ENCODE assay signal across 8 mouse cellular contexts in genomic region chr9:9238438-9239391, GRCm38 (mm10). TPM values are rescaled to one million over a fixed set of nuclear protein-coding genes. Genes with fewer than 3 reads are reported as not detected.
DNase-seq lines count a peak whose midpoint lies in the region; ATAC-seq and TF ChIP-seq lines count a peak whose summit lies in the region.

Gene Arhgap42 (minus strand): TSS chr9:9239101.

- WGBS in lung, adult 2 months: under 1% methylated on average over 77 of the region's 78 CpGs

- TF ChIP-seq POLR2A in lung, adult 2 months (IDR thresholded peaks at IDR 0.05; ENCODE audit: borderline replicate concordance, extremely low read depth, low read depth, low read length): peak; percentile 11; the same call in 1 of the 2 replicates

- peak; percentile 35; the same call in 1 of the 2 replicates for TF ChIP-seq CTCF in lung, adult 2 months (IDR thresholded peaks at IDR 0.05; ENCODE audit: insufficient read depth, low read length)

- H3K4me1 ChIP-seq in lung, adult 2 months (ENCODE audit: control insufficient read depth, insufficient read depth, low read length): no peaks in the 10 kb centered on the region; the same call in 1 of the 2 replicates

- DNase-seq in WW6 (ENCODE audit: low read depth, low spot score): peak; percentile 60
- DNase-seq in cerebellum, postnatal 10 days: peak; percentile 64 to 72
- DNase-seq in frontal cortex, postnatal 10 days (ENCODE audit: low spot score in 2 of 2): peak; percentile 20 to 53
- peak; percentile 13 to 20 for DNase-seq in layer of hippocampus, adult 8-10 months (ENCODE audit: low spot score in 2 of 2)
- DNase-seq in lung, adult 2 months: peak; percentile 42
- peak; percentile 77 for DNase-seq in ovary, postnatal 36 days (ENCODE audit: low spot score)
- DNase-seq in urinary bladder, postnatal 25 days (ENCODE audit: low spot score): peak; percentile 52

- ATAC-seq in hematopoietic stem cell, adult 5-6 weeks (replicated peaks in 1 of 2; ENCODE audit: insufficient read depth in 1 of 2, low FRiP score in 2 of 2, low TSS enrichment in 1 of 2, low read depth in 1 of 2, poor library complexity in 2 of 2, severe bottlenecking in 2 of 2): peak; percentile 76 to 78

- peak within 1 kb of the TSS; percentile 80 for H3K4me3 ChIP-seq in lung, adult 2 months (replicated peaks; ENCODE audit: extremely low read depth, low read depth, low read length)

RNA-seq across cellular contexts. Expression of gene Arhgap42, which starts in this region (rescaled TPM):
- total RNA-seq in hematopoietic stem cell, adult 5-6 weeks (2017): 0.06 and 0.10 TPM in 2 replicates
- total RNA-seq in layer of hippocampus, adult 8-10 months (2022): 10 to 100 TPM in 1 of 4 experiments, 1 to 10 TPM in 3; 7.4 to 10.3 (median 8.2) TPM
- 9.3 and 22.3 TPM in 2 replicates for polyA plus RNA-seq in lung, adult 2 months (2012; rRNA removed)

Comparison
In these comparisons a context has a peak if more than half of its experiments do, and no peak if none do; other contexts are left out.
1. Peak in every context shown above with its lines: DNase-seq, ATAC-seq and H3K4me3 ChIP-seq.
2. Peak in ATAC-seq in hematopoietic stem cell, adult 5-6 weeks; RNA of the gene not detected or under 1 TPM.
3. DNase-seq: peak in every context shown above with its lines; median percentile 77 in ovary, postnatal 36 days; 68 in cerebellum, postnatal 10 days; 60 in WW6; 52 in urinary bladder, postnatal 25 days; 42 in lung, adult 2 months; 36 in frontal cortex, postnatal 10 days; 16 in layer of hippocampus, adult 8-10 months.